Mouse (Mus musculus) stomach, embryonic 14.5 days (tissue): ENCODE measurements around the gene Rfx8. TPM values are rescaled to one million over a fixed set of nuclear protein-coding genes. Genes with fewer than 3 reads are reported as not detected.

ENCODE experiments used
- ATAC-seq: fragments of 200-750 bp; cut with Nextera tagmentation; 2 replicates; pipeline ENCODE4 v1.8.0; 2017; ENCODE audit warnings: low read depth, moderate TSS enrichment; ENCODE audit not compliant: insufficient number of reproducible peaks, insufficient read depth, low FRiP score
- H3K27ac ChIP-seq: fragments of 300-500 bp; sonication (generic); 2 replicates; pipeline ENCODE4 v1.5.1; 2014; ENCODE audit warnings: mild to moderate bottlenecking, low read length, moderate library complexity, mixed read lengths
- H3K27me3 ChIP-seq: fragments of 300-500 bp; sonication (generic); 2 replicates; pipeline ENCODE4 v1.6.1; 2014; ENCODE audit warnings: low read length, control low read depth, mixed read lengths; ENCODE audit not compliant: control insufficient read depth, insufficient read depth
- H3K36me3 ChIP-seq: fragments of 300-500 bp; sonication (generic); 2 replicates; pipeline ENCODE4 v1.6.1; 2014; ENCODE audit warnings: mild to moderate bottlenecking, control low read depth, low read length, moderate library complexity, mixed read lengths; ENCODE audit not compliant: control insufficient read depth, insufficient read depth
- H3K4me1 ChIP-seq: fragments of 300-500 bp; sonication (generic); 2 replicates; pipeline ENCODE4 v1.6.1; 2014; ENCODE audit warnings: low read length, control low read depth, mixed read lengths; ENCODE audit not compliant: control insufficient read depth, insufficient read depth
- H3K4me2 ChIP-seq: fragments of 300-500 bp; sonication (generic); replicated peaks from 2 replicates; pipeline ENCODE4 v1.6.1; 2014; ENCODE audit warnings: low read depth, low read length, control low read depth
- H3K4me3 ChIP-seq: fragments of 300-500 bp; sonication (generic); 2 replicates; pipeline ENCODE4 v1.5.1; 2014; ENCODE audit warnings: low read depth, low read length, control low read depth
- H3K9ac ChIP-seq: fragments of 300-500 bp; sonication (generic); replicated peaks from 2 replicates; pipeline ENCODE4 v1.6.1; 2014; ENCODE audit warnings: low read depth, mild to moderate bottlenecking, control low read depth, low read length, moderate library complexity, mixed read lengths
- H3K9me3 ChIP-seq: fragments of 300-500 bp; sonication (generic); 2 replicates; pipeline ENCODE4 v1.6.1; 2016; ENCODE audit warnings: low read depth, low read length, control low read depth; ENCODE audit not compliant: control insufficient read depth
- whole genome bisulfite sequencing: fragments of 180-500 bp; shearing (Covaris S2); extraction: QIAGEN DNeasy Blood & Tissue Kit; methylation state at CpG from one replicate; pipeline ENCODE4 v1.1.7; 2014; 5-methylcytosine and 5-hydroxymethylcytosine counted together
- polyA plus RNA-seq: library from polyadenylated mRNA; unstranded; fragments of >200 nt; fragmentation: Nextera tagmentation; extraction: Ambion mirVana; gene quantifications from 2 replicates; pipeline ENCODE4 v1.2.1, GENCODE M21; 2014

The Rfx8 gene
- polyA plus RNA-seq, 1 experiment from 2014 or later: 0.27 TPM

GRCm38 (mm10) chr1:39645905-39646759, 74.7 kb downstream of the Rfx8 start:
- H3K4me1 ChIP-seq: peaks cover 4% of the 10 kb centered on the region; the same call in 1 of the 2 replicates
- H3K36me3 ChIP-seq: no peaks in the 10 kb centered on the region
- WGBS: 57% methylated on average over 8 of the region's 8 CpGs
- H3K9ac ChIP-seq: no peak overlapping the region
- 0 out of 2 replicates have a peak, but pooled peaks cover 12% of the 10 kb centered on the region for H3K27me3 ChIP-seq
- no peak overlapping the region for H3K27ac ChIP-seq
- no peak for ATAC-seq
- no peak overlapping the region for H3K4me2 ChIP-seq
- no peak overlapping the region for H3K4me3 ChIP-seq
- 0 out of 2 replicates have a peak, but pooled peaks cover 4% of the 10 kb centered on the region for H3K9me3 ChIP-seq

GRCm38 (mm10) chr1:39644333-39644732, 76.5 kb downstream of the Rfx8 start:
- no peak overlapping the region for H3K27ac ChIP-seq
- H3K9ac ChIP-seq: no peak overlapping the region
- H3K4me3 ChIP-seq: no peak overlapping the region
- H3K9me3 ChIP-seq: 0 out of 2 replicates have a peak, but pooled peaks cover 4% of the 10 kb centered on the region
- H3K27me3 ChIP-seq: 0 out of 2 replicates have a peak, but pooled peaks cover 6% of the 10 kb centered on the region
- H3K4me1 ChIP-seq: no peaks in the 10 kb centered on the region
- H3K4me2 ChIP-seq: no peak overlapping the region
- no peak for ATAC-seq
- 63% methylated on average over 1 of the region's 1 CpGs for WGBS
- no peaks in the 10 kb centered on the region for H3K36me3 ChIP-seq

- no peak overlapping the region for H3K4me3 ChIP-seq
- 0 out of 2 replicates have a peak, but pooled peaks cover 4% of the 10 kb centered on the region for H3K9me3 ChIP-seq
- no peaks in the 10 kb centered on the region for H3K36me3 ChIP-seq
- H3K4me2 ChIP-seq: no peak overlapping the region
- H3K4me1 ChIP-seq: no peaks in the 10 kb centered on the region
- no peak for ATAC-seq
- no peak overlapping the region for H3K27ac ChIP-seq
- no peak overlapping the region for H3K9ac ChIP-seq
- H3K27me3 ChIP-seq: no peaks in the 10 kb centered on the region
- 87% methylated on average over 7 of the region's 7 CpGs for WGBS
Measured at GRCm38 (mm10) chr1:39641667-39642066, 79.1 kb downstream of the Rfx8 start.

- Histone ChIP-seq H3K27me3 (no peaks in the 10 kb centered on the region), H3K9me3 (0 out of 2 replicates have a peak, but pooled peaks cover 4% of the 10 kb centered on the region)
Measured at GRCm38 (mm10) chr1:39637139-39637538, 83.7 kb downstream of the Rfx8 start.

GRCm38 (mm10) chr1:39636660-39637059, 84.1 kb downstream of the Rfx8 start:
- peak; percentile 85 for ATAC-seq
- Histone ChIP-seq H3K4me2 (no peak overlapping the region), H3K4me1 (no peaks in the 10 kb centered on the region), H3K4me3 (no peak overlapping the region), H3K36me3 (no peaks in the 10 kb centered on the region), H3K9ac (no peak overlapping the region), H3K27me3 (no peaks in the 10 kb centered on the region), H3K9me3 (0 out of 2 replicates have a peak, but pooled peaks cover 1% of the 10 kb centered on the region), H3K27ac (no peak overlapping the region)
- WGBS: 8% methylated on average over 5 of the region's 5 CpGs

More at GRCm38 (mm10) chr1:39637139-39637538, 83.7 kb downstream of the Rfx8 start:
- Histone ChIP-seq H3K36me3 (no peaks in the 10 kb centered on the region), H3K9ac (no peak overlapping the region), H3K4me3 (no peak overlapping the region), H3K27ac (no peak overlapping the region), H3K4me1 (no peaks in the 10 kb centered on the region), H3K4me2 (no peak overlapping the region)
- 58% methylated on average over 8 of the region's 8 CpGs for WGBS
- ATAC-seq: 0 out of 2 replicates have a peak, but pooled peaks have one; percentile 10

GRCm38 (mm10) chr1:39636196-39636595, 84.6 kb downstream of the Rfx8 start:
- no peak for ATAC-seq
- 43% methylated on average over 5 of the region's 5 CpGs for WGBS
- H3K9ac ChIP-seq: no peak overlapping the region
- H3K27ac ChIP-seq: no peak overlapping the region
- no peak overlapping the region for H3K4me2 ChIP-seq
- no peaks in the 10 kb centered on the region for H3K9me3 ChIP-seq
- H3K4me3 ChIP-seq: no peak overlapping the region
- H3K36me3 ChIP-seq: no peaks in the 10 kb centered on the region
- no peaks in the 10 kb centered on the region for H3K4me1 ChIP-seq
- no peaks in the 10 kb centered on the region for H3K27me3 ChIP-seq

- Histone ChIP-seq H3K36me3 (no peaks in the 10 kb centered on the region), H3K9me3 (no peaks in the 10 kb centered on the region), H3K4me3 (no peak overlapping the region), H3K9ac (no peak overlapping the region), H3K4me2 (no peak overlapping the region), H3K27me3 (no peaks in the 10 kb centered on the region), H3K27ac (no peak overlapping the region), H3K4me1 (no peaks in the 10 kb centered on the region)
- 83% methylated on average over 9 of the region's 9 CpGs for WGBS
- no peak for ATAC-seq
Measured at GRCm38 (mm10) chr1:39628606-39629005, 92.2 kb downstream of the Rfx8 start.

- H3K36me3 ChIP-seq: no peaks in the 10 kb centered on the region
- no peaks in the 10 kb centered on the region for H3K27me3 ChIP-seq
- no peak for ATAC-seq
- no peaks in the 10 kb centered on the region for H3K9me3 ChIP-seq
- H3K9ac ChIP-seq: no peak overlapping the region
- H3K4me2 ChIP-seq: no peak overlapping the region
- no peaks in the 10 kb centered on the region for H3K4me1 ChIP-seq
- no peak overlapping the region for H3K27ac ChIP-seq
- 54% methylated on average over 3 of the region's 3 CpGs for WGBS
- H3K4me3 ChIP-seq: no peak overlapping the region
Measured at GRCm38 (mm10) chr1:39625491-39625890, 95.3 kb downstream of the Rfx8 start.
